Mouse (Mus musculus) heart, embryonic 14.5 days (tissue): ENCODE data around the gene Mipep. TPM values are rescaled to one million over a fixed set of nuclear protein-coding genes. Genes with fewer than 3 reads are reported as not detected.

ENCODE experiments used
- ATAC-seq: fragments of 200-750 bp; cut with Nextera tagmentation; 2 replicates; pipeline ENCODE4 v1.8.0; 2017; ENCODE audit warnings: low read depth, moderate TSS enrichment; ENCODE audit not compliant: insufficient number of reproducible peaks, insufficient read depth, low FRiP score
- H3K27ac ChIP-seq, 2 experiments: fragments of 200-500 bp in 1 of 2; fragments of 300-500 bp in 1 of 2; sonication (generic) in 1 of 2; replicated peaks in 1 of 2; 2 replicates each; pipeline ENCODE4 v1.5.1; 2012 to 2014; ENCODE audit warnings: low read depth in 2 of 2, low read length in 2 of 2, control low read depth in 1 of 2, mild to moderate bottlenecking in 1 of 2, mixed read lengths in 1 of 2; ENCODE audit not compliant: control insufficient read depth in 1 of 2, insufficient read depth in 1 of 2
- H3K27me3 ChIP-seq: fragments of 300-500 bp; sonication (generic); 2 replicates; pipeline ENCODE4 v1.6.1; 2014; ENCODE audit warnings: mild to moderate bottlenecking, low read length, control low read depth; ENCODE audit not compliant: control insufficient read depth, insufficient read depth
- H3K36me3 ChIP-seq: fragments of 300-500 bp; sonication (generic); 2 replicates; pipeline ENCODE4 v1.6.1; 2014; ENCODE audit warnings: mild to moderate bottlenecking, control low read depth, low read length, mixed read lengths; ENCODE audit not compliant: control insufficient read depth, insufficient read depth
- H3K4me1 ChIP-seq, 2 experiments: fragments of 200-500 bp in 1 of 2; fragments of 300-500 bp in 1 of 2; sonication (generic) in 1 of 2; 2 replicates each; pipeline ENCODE4 v1.6.1; 2012 to 2014; ENCODE audit warnings: low read length in 2 of 2, control low read depth in 1 of 2, mixed read lengths in 1 of 2; ENCODE audit not compliant: control insufficient read depth in 2 of 2, insufficient read depth in 2 of 2
- H3K4me2 ChIP-seq: fragments of 300-500 bp; sonication (generic); 2 replicates; pipeline ENCODE4 v1.6.1; 2014; ENCODE audit warnings: mild to moderate bottlenecking, low read length
- H3K4me3 ChIP-seq, 2 experiments: fragments of 200-500 bp in 1 of 2; fragments of 300-500 bp in 1 of 2; sonication (generic) in 1 of 2; 2 replicates each; pipeline ENCODE4 v1.5.1; 2012 to 2014; ENCODE audit warnings: low read length in 2 of 2, mild to moderate bottlenecking in 2 of 2, control low read depth in 1 of 2, low read depth in 1 of 2, moderate library complexity in 1 of 2; ENCODE audit not compliant: control insufficient read depth in 1 of 2, insufficient read depth in 1 of 2
- H3K9ac ChIP-seq: fragments of 300-500 bp; sonication (generic); 2 replicates; pipeline ENCODE4 v1.6.1; 2014; ENCODE audit warnings: mild to moderate bottlenecking, low read length
- H3K9me3 ChIP-seq: fragments of 300-500 bp; sonication (generic); 2 replicates; pipeline ENCODE4 v1.6.1; 2016; ENCODE audit warnings: low read length, control low read depth; ENCODE audit not compliant: control insufficient read depth
- WGBS: fragments of 180-500 bp; shearing (Covaris S2); extraction: QIAGEN DNeasy Blood & Tissue Kit; methylation state at CpG from one replicate; pipeline ENCODE4 v1.1.7; 2014; 5-methylcytosine and 5-hydroxymethylcytosine counted together
- polyA plus RNA-seq: library from polyadenylated mRNA; unstranded; fragments of >200 nt; fragmentation: Nextera tagmentation; extraction: Ambion mirVana; gene quantifications from 2 replicates; pipeline ENCODE4 v1.2.1, GENCODE M21; 2014

The Mipep gene
- polyA plus RNA-seq, 1 experiment from 2014 or later = 37.3 TPM

DNA sequence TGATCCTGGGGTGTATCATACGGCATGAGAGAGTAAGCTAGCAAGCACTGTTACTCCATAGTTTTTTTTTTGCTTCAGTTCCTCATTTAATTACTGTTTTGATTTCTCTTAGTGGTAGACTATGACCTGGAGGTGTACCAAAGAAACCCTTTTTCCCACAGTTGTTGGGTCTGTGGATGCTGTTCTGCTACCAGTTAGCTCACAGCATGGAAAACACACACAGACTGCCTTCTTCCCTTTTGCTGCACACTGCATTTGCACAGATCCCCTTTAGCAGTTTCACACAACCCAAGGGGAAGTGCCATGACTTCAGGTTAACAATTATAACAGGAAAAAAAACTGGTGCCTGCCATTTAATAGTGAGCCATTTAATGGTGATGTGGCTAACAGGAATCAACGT is 45.7 kb downstream of the Mipep start:
- ATAC-seq = no peak
- Histone ChIP-seq H3K9ac (no peak overlapping the region), H3K27ac (no peak overlapping the region), H3K9me3 (peaks cover 6% of the 10 kb centered on the region; the same call in 1 of the 2 replicates), H3K27me3 (no peaks in the 10 kb centered on the region), H3K36me3 (peaks cover 40% of the 10 kb centered on the region), H3K4me1 (no peaks in the 10 kb centered on the region), H3K4me2 (no peak overlapping the region), H3K4me3 (no peak overlapping the region)
- WGBS = 89% methylated on average over 2 of the region's 2 CpGs

DNA sequence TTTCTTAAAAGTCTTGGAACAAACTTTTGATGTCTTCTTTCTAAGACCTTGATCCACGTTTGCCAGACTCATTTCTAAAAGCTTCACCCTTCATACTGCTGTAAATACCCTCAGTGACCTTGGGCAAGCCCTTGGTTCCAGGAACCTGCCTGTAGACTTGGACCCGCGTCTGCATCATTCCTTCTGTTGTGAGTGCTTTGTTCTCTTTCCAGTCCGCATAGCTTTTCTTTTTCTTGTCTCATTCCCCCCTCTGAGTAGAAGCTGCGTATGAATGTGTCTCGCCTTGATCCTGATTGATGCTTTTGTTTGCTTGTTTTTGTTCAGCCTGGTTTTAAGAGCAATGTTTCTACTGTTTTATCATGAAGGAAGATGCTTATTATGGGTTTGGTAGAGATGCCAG is 52.3 kb downstream of the Mipep start:
- Histone ChIP-seq H3K27ac (no peak overlapping the region), H3K9me3 (peaks cover 5% of the 10 kb centered on the region; the same call in 1 of the 2 replicates), H3K9ac (no peak overlapping the region), H3K27me3 (peaks cover 8% of the 10 kb centered on the region), H3K4me1 (peaks cover 0 to 2% of the 10 kb centered on the region in 2 experiments; a peak in 1 of 4 replicates), H3K4me3 (no peak overlapping the region), H3K4me2 (no peak overlapping the region), H3K36me3 (peaks cover 18% of the 10 kb centered on the region)
- 83% methylated on average over 6 of the region's 6 CpGs for WGBS
- ATAC-seq = no peak

GRCm38 (mm10) chr14:60839654-60840053 is 55.3 kb downstream of the Mipep start:
- H3K27ac ChIP-seq = no peak overlapping the region
- H3K4me2 ChIP-seq = no peak overlapping the region
- peaks cover 0 to 3% of the 10 kb centered on the region in 2 experiments; a peak in 1 of 4 replicates for H3K4me1 ChIP-seq
- peaks cover 5% of the 10 kb centered on the region; the same call in 1 of the 2 replicates for H3K36me3 ChIP-seq
- WGBS = 69% methylated on average over 8 of the region's 8 CpGs
- H3K9me3 ChIP-seq = no peaks in the 10 kb centered on the region
- peaks cover 9% of the 10 kb centered on the region for H3K27me3 ChIP-seq
- no peak overlapping the region for H3K4me3 ChIP-seq
- H3K9ac ChIP-seq = no peak overlapping the region
- no peak for ATAC-seq

- WGBS = 53% methylated on average over 14 of the region's 14 CpGs
- no peak overlapping the region for H3K9ac ChIP-seq
- peaks cover 10% of the 10 kb centered on the region for H3K36me3 ChIP-seq
- no peak overlapping the region for H3K4me2 ChIP-seq
- peaks cover 14% of the 10 kb centered on the region for H3K27me3 ChIP-seq
- H3K4me3 ChIP-seq = no peak overlapping the region
- ATAC-seq = no peak
- peaks cover 0 to 3% of the 10 kb centered on the region in 2 experiments; a peak in 1 of 4 replicates for H3K4me1 ChIP-seq
- no peak overlapping the region for H3K27ac ChIP-seq
- no peaks in the 10 kb centered on the region for H3K9me3 ChIP-seq
Observed at GRCm38 (mm10) chr14:60841977-60842659, 57.7 kb downstream of the Mipep start.

DNA sequence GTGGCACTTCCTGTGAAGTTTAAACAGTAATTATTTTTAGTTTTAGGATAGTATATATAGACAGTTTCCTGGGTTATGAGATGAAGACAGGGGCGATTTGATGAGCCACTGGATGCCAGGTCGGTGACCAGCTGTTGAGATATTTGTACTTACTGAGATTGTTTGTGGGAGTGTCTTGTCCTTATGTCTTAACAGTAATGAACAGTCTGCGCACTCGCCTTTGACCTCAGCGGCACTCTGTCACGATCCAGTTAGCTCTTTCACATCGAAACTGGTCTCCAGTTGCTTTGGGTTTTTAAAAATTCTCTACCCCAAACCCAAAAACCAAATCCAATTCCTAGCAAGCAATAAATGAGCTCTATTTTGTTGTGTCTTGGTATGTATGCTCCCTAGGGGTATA is 59.2 kb downstream of the Mipep start:
- 90% methylated on average over 7 of the region's 7 CpGs for whole genome bisulfite sequencing
- Histone ChIP-seq H3K4me2 (no peak overlapping the region), H3K27me3 (peaks cover 14% of the 10 kb centered on the region), H3K9me3 (no peaks in the 10 kb centered on the region), H3K36me3 (peaks cover 13% of the 10 kb centered on the region), H3K4me3 (no peak overlapping the region), H3K27ac (no peak overlapping the region), H3K9ac (no peak overlapping the region), H3K4me1 (peaks cover 0 to 3% of the 10 kb centered on the region in 2 experiments; a peak in 1 of 4 replicates)
- ATAC-seq = no peak

DNA sequence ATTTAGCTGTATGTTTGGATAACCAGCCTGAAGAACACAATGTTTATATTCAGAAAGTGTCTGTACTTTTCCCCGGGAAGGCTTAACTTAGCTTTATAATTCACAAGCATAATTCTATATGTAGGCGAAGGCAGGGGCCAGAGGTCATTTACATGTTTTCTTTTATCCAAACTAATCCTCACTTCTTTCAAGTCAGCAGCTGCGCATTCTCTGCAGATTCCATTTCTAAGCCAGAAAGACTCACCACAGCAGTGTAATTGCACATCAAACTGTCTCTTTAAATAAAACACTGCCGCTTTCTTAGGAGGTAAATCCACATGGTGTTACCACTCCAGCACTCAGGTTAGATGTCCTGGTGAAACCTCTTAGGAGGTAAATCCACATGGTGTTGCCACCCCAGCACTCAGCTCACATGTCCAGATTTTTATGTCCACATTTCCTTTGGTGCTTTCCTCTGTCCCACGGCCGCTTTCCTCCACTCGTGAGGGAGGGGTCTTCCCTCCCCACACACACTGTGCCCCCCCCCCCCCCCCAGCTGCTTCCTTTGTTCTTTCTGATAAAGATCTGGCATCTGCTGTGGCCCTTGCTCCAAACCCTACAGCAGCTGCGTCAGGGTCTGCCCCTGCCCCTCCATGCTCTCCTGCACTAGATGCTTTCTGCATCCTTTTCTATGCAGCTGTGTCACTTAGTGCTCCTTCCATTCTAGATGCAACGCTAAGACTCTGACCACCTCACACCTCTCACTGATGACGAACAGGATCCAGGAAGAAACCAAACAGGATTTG is 61.1 kb downstream of the Mipep start:
- no peak overlapping the region for H3K9ac ChIP-seq
- H3K36me3 ChIP-seq = peaks cover 24% of the 10 kb centered on the region
- WGBS = 69% methylated on average over 10 of the region's 10 CpGs
- ATAC-seq = no peak
- no peak overlapping the region for H3K4me2 ChIP-seq
- H3K27ac ChIP-seq = no peak overlapping the region
- no peaks in the 10 kb centered on the region for H3K9me3 ChIP-seq
- peaks cover 14% of the 10 kb centered on the region for H3K27me3 ChIP-seq
- H3K4me1 ChIP-seq = peaks cover 0 to 3% of the 10 kb centered on the region in 2 experiments; a peak in 1 of 4 replicates
- no peak overlapping the region for H3K4me3 ChIP-seq

- H3K4me2 ChIP-seq = no peak overlapping the region
- ATAC-seq = no peak
- H3K27me3 ChIP-seq = peaks cover 8% of the 10 kb centered on the region; the same call in 1 of the 2 replicates
- peaks cover 29% of the 10 kb centered on the region for H3K36me3 ChIP-seq
- H3K9me3 ChIP-seq = no peaks in the 10 kb centered on the region
- H3K4me1 ChIP-seq = peaks cover 0 to 3% of the 10 kb centered on the region in 2 experiments; a peak in 1 of 4 replicates
- 89% methylated on average over 5 of the region's 5 CpGs for WGBS
- no peak overlapping the region for H3K4me3 ChIP-seq
- H3K27ac ChIP-seq = no peak overlapping the region
- H3K9ac ChIP-seq = no peak overlapping the region
Observed at GRCm38 (mm10) chr14:60846174-60846573, 61.8 kb downstream of the Mipep start.
